Mouse (Mus musculus): ENCODE data around the gene Btg4.

GRCm38 (mm10) chr9:51075780-51076179 is 15.1 kb downstream of the Btg4 start:
- TF ChIP-seq CTCF (IDR thresholded peaks at IDR 0.05; ENCODE audit: extremely low read depth, insufficient read depth, low read length) (no peak), POLR2A (IDR thresholded peaks at IDR 0.05; ENCODE audit: extremely low read depth, insufficient read depth, low read length) (no peak)

Data from cortical plate, adult 2 months (tissue).